Mouse (Mus musculus): ENCODE results near the gene Akap6. TPM values are rescaled to one million over a fixed set of nuclear protein-coding genes. Genes with fewer than 3 reads are reported as not detected.

The Akap6 gene
- polyA plus RNA-seq, 1 experiment from 2014 or later, result 0.02 TPM

DNA sequence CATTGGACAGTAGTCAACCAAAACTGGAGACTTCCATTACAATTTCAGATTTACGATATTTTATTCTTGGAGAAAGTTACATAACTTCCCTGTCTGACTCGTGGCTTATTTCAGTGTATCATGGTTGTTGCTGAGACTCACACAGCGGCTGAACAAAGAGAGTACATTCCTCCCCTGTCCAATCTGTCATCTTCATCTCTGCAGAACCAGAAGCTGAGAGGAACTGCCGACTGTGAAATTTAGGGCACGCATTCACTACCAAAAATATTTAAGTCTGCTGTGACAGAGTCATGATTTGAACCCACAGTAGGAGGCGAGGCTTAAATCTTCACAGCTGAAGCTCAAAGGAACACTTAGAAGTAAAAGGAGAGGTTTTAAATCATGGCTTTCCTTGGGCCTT lies 134.0 kb downstream of the Akap6 start:
- DNase-seq (no peak), ATAC-seq (no peak)
- Histone ChIP-seq H3K4me3 (ENCODE audit: low read depth, low read length) (no peak overlapping the region), H3K4me1 (ENCODE audit: insufficient read depth) (no peaks in the 10 kb centered on the region), H3K9ac (replicated peaks) (no peak overlapping the region), H3K27ac (ENCODE audit: low read depth) (no peak overlapping the region), H3K27me3 (ENCODE audit: insufficient read depth, low read length) (no peaks in the 10 kb centered on the region), H3K36me3 (replicated peaks; ENCODE audit: insufficient read depth, low read length) (no peaks in the 10 kb centered on the region), H3K9me3 (ENCODE audit: low read length) (no peaks in the 10 kb centered on the region), H3K4me2 (ENCODE audit: low read depth, low read length) (no peak overlapping the region)
- TF ChIP-seq CTCF (IDR thresholded peaks at IDR 0.05; ENCODE audit: low read depth) (no peak), EP300 (IDR thresholded peaks at IDR 0.05; ENCODE audit: low read depth) (no peak)
- WGBS (ENCODE audit: insufficient replicate concordance), result 46% methylated on average over 6 of the region's 6 CpGs

DNA sequence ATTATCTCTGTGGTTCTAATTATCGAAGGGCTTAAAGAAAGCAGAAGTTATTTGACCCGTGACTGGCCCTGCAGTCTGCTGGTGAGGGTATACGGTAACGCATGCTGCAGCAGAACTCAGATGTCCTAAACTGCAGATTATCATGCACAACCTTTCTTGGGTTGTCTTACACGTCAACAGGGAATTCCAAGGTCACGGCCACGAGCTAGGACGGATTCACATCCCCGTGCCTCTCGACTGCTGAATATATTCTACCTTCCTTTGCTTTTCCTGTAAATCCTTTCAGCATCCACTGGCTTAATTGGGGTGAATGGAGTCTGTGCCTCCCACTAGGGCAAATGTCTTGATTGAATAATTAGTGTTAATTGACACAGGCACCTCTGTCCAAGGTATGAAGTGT lies 134.9 kb downstream of the Akap6 start:
- ATAC-seq (no peak), DNase-seq (no peak)
- Histone ChIP-seq H3K4me2 (ENCODE audit: low read depth, low read length) (no peak overlapping the region), H3K27ac (ENCODE audit: low read depth) (no peak overlapping the region), H3K9me3 (ENCODE audit: low read length) (no peaks in the 10 kb centered on the region), H3K27me3 (ENCODE audit: insufficient read depth, low read length) (no peaks in the 10 kb centered on the region), H3K4me3 (ENCODE audit: low read depth, low read length) (no peak overlapping the region), H3K36me3 (replicated peaks; ENCODE audit: insufficient read depth, low read length) (no peaks in the 10 kb centered on the region), H3K4me1 (ENCODE audit: insufficient read depth) (no peaks in the 10 kb centered on the region), H3K9ac (replicated peaks) (no peak overlapping the region)
- 52% methylated on average over 10 of the region's 10 CpGs for WGBS (ENCODE audit: insufficient replicate concordance)
- TF ChIP-seq CTCF (IDR thresholded peaks at IDR 0.05; ENCODE audit: low read depth), result no peak
- no peak for TF ChIP-seq EP300 (IDR thresholded peaks at IDR 0.05; ENCODE audit: low read depth)

DNA sequence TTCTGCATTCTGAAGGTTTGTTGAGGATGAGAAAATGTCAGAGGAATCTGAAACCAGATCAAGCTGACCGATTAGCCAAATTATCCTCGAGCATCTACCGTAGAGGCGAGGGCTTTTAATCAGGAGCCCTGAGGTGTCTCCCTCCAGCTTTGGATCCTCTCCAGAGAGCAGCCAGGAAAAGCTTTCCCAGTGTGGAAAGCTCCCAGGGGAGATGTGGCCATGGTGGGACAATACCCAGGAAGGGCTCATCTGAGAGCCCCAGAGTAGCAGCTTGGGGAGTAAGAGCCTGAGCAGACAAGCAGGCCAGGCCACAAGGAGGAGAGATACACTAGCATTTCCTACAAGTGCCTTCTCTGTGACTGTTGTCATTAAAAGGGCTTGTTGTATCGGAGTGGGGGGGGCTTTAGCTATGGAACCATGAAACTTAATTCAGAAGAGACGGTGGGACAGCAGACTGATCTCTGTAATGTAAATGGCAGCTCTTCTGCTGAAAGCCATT lies 135.6 kb downstream of the Akap6 start:
- no peaks in the 10 kb centered on the region for H3K9me3 ChIP-seq (ENCODE audit: low read length)
- H3K4me2 ChIP-seq (ENCODE audit: low read depth, low read length), result no peak overlapping the region
- H3K36me3 ChIP-seq (replicated peaks; ENCODE audit: insufficient read depth, low read length), result no peaks in the 10 kb centered on the region
- H3K27me3 ChIP-seq (ENCODE audit: insufficient read depth, low read length), result no peaks in the 10 kb centered on the region
- H3K9ac ChIP-seq (replicated peaks), result no peak overlapping the region
- TF ChIP-seq EP300 (IDR thresholded peaks at IDR 0.05; ENCODE audit: low read depth) (no peak), CTCF (IDR thresholded peaks at IDR 0.05; ENCODE audit: low read depth) (no peak)
- DNase-seq (no peak), ATAC-seq (no peak)
- H3K4me1 ChIP-seq (ENCODE audit: insufficient read depth), result no peaks in the 10 kb centered on the region
- no peak overlapping the region for H3K27ac ChIP-seq (ENCODE audit: low read depth)
- WGBS (ENCODE audit: insufficient replicate concordance), result 78% methylated on average over 6 of the region's 6 CpGs
- H3K4me3 ChIP-seq (ENCODE audit: low read depth, low read length), result no peak overlapping the region

DNA sequence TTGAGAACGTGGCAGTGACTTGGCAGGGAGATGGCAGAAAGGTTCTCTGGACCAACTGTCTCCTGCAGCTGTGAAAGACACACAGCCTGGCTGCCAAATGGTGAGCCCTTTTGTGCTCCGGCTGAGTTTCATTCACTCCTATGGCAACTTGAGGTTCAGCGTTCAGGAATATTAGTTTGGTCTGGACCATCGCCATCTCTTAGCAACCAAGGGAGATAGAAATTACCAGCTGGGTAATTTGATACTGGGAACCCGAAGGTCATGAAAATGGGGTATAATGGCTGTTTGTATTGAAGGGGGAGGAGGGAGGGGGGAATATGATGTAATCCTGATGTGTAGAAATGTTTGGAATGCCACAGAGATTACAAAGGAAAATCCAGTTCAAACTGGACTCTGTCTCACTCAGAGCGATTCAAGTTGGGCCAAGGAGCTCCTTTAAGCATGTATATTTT lies 136.1 kb downstream of the Akap6 start:
- WGBS (ENCODE audit: insufficient replicate concordance), result 66% methylated on average over 6 of the region's 6 CpGs
- TF ChIP-seq EP300 (IDR thresholded peaks at IDR 0.05; ENCODE audit: low read depth) (no peak), CTCF (IDR thresholded peaks at IDR 0.05; ENCODE audit: low read depth) (no peak)
- no peak overlapping the region for H3K4me2 ChIP-seq (ENCODE audit: low read depth, low read length)
- no peak overlapping the region for H3K27ac ChIP-seq (ENCODE audit: low read depth)
- peak; percentile 65 for ATAC-seq
- no peaks in the 10 kb centered on the region for H3K36me3 ChIP-seq (replicated peaks; ENCODE audit: insufficient read depth, low read length)
- no peak for DNase-seq
- no peak overlapping the region for H3K4me3 ChIP-seq (ENCODE audit: low read depth, low read length)
- no peak overlapping the region for H3K9ac ChIP-seq (replicated peaks)
- H3K9me3 ChIP-seq (ENCODE audit: low read length), result no peaks in the 10 kb centered on the region
- H3K27me3 ChIP-seq (ENCODE audit: insufficient read depth, low read length), result no peaks in the 10 kb centered on the region
- H3K4me1 ChIP-seq (ENCODE audit: insufficient read depth), result no peaks in the 10 kb centered on the region

DNA sequence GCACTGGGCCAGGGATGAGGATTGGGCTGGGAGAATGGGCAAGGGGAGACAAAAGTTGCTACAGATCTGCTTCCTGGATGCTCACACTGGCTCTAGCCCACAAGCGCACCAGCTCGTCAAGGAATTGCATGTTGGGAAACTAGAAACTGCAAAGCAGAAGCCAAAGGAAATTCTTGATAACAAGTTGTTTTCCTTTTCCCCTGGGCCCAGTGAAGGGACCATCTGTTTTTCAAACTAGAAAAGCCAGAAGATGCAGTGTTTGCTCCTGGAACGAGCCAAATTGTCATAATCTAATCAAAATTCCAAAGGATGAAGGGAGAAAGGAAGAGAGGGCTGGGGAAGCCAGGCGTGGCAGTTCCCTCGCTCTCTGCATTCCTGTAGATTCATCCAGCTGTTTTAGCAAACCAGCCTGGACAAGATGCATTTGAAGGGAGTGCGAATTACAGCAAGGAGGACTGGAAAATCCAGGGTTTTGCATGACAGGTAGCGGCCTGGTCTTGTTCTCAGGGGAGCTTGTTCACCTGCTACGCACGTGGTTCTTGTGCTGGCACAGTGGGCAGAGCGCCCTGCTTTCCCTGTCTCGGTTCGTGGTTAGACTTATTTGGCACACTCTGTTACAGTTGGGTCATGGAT lies 136.8 kb downstream of the Akap6 start:
- no peaks in the 10 kb centered on the region for H3K4me1 ChIP-seq (ENCODE audit: insufficient read depth)
- H3K9ac ChIP-seq (replicated peaks), result no peak overlapping the region
- H3K36me3 ChIP-seq (replicated peaks; ENCODE audit: insufficient read depth, low read length), result no peaks in the 10 kb centered on the region
- H3K4me3 ChIP-seq (ENCODE audit: low read depth, low read length), result no peak overlapping the region
- DNase-seq, result no peak
- H3K4me2 ChIP-seq (ENCODE audit: low read depth, low read length), result no peak overlapping the region
- H3K27me3 ChIP-seq (ENCODE audit: insufficient read depth, low read length), result no peaks in the 10 kb centered on the region
- 74% methylated on average over 12 of the region's 12 CpGs for WGBS (ENCODE audit: insufficient replicate concordance)
- TF ChIP-seq CTCF (IDR thresholded peaks at IDR 0.05; ENCODE audit: low read depth) (no peak), EP300 (IDR thresholded peaks at IDR 0.05; ENCODE audit: low read depth) (no peak)
- no peaks in the 10 kb centered on the region for H3K9me3 ChIP-seq (ENCODE audit: low read length)
- no peak for ATAC-seq
- H3K27ac ChIP-seq (ENCODE audit: low read depth), result no peak overlapping the region

DNA sequence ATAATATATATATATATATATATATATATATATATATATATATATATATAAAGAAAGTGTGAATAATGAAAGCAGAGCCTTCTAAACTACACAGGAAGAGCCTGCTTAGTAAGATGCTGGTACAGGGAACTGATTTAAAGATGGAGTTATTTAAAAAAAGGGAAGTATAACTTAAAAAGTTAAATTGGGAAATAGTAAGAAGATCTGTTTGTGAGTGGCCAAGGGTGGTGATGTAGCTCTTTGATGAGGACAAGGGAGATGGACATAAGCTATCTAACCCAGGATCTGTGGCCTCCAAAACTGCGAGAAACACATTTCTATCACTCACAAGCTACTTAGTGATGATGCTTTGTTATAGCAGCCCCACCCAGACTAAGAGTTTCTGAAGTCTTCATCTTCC lies 146.8 kb downstream of the Akap6 start:
- ATAC-seq, result no peak
- 90% methylated on average over 1 of the region's 1 CpGs for WGBS (ENCODE audit: insufficient replicate concordance)
- Histone ChIP-seq H3K4me3 (ENCODE audit: low read depth, low read length) (no peak overlapping the region), H3K4me1 (ENCODE audit: insufficient read depth) (0 out of 2 replicates have a peak, but pooled peaks cover 2% of the 10 kb centered on the region), H3K9me3 (ENCODE audit: low read length) (no peaks in the 10 kb centered on the region), H3K27me3 (ENCODE audit: insufficient read depth, low read length) (no peaks in the 10 kb centered on the region), H3K36me3 (replicated peaks; ENCODE audit: insufficient read depth, low read length) (no peaks in the 10 kb centered on the region), H3K27ac (ENCODE audit: low read depth) (no peak overlapping the region), H3K4me2 (ENCODE audit: low read depth, low read length) (no peak overlapping the region), H3K9ac (replicated peaks) (no peak overlapping the region)
- TF ChIP-seq CTCF (IDR thresholded peaks at IDR 0.05; ENCODE audit: low read depth) (no peak), EP300 (IDR thresholded peaks at IDR 0.05; ENCODE audit: low read depth) (no peak)
- DNase-seq, result no peak
